Mouse (Mus musculus) intestine, postnatal 0 days (tissue): ENCODE results near the gene Cdc37. TPM values are rescaled to one million over a fixed set of nuclear protein-coding genes. Genes with fewer than 3 reads are reported as not detected.

Experiments
- ATAC-seq: fragments of 200-750 bp; cut with Nextera tagmentation; 2 replicates; pipeline ENCODE4 v1.8.0; 2017; ENCODE audit warnings: mild to moderate bottlenecking, moderate TSS enrichment, moderate library complexity
- H3K27ac ChIP-seq: fragments of 300-500 bp; sonication (generic); 2 replicates; pipeline ENCODE4 v1.5.1; 2014; ENCODE audit warnings: mild to moderate bottlenecking, low read depth, low read length, moderate library complexity
- H3K27me3 ChIP-seq: fragments of 300-500 bp; sonication (generic); replicated peaks from 2 replicates; pipeline ENCODE4 v1.6.1; 2014; ENCODE audit warnings: low read length, mixed read lengths; ENCODE audit not compliant: control insufficient read depth, insufficient read depth
- H3K36me3 ChIP-seq: fragments of 300-500 bp; sonication (generic); 2 replicates; pipeline ENCODE4 v1.6.1; 2014; ENCODE audit warnings: mild to moderate bottlenecking, moderate library complexity; ENCODE audit not compliant: control insufficient read depth, insufficient read depth
- H3K4me1 ChIP-seq: fragments of 300-500 bp; sonication (generic); replicated peaks from 2 replicates; pipeline ENCODE4 v1.6.1; 2014; ENCODE audit warnings: antibody characterized with exemption, low read length, mixed read lengths; ENCODE audit not compliant: control insufficient read depth, insufficient read depth
- H3K4me2 ChIP-seq: fragments of 300-500 bp; sonication (generic); replicated peaks from 2 replicates; pipeline ENCODE4 v1.6.1; 2014; ENCODE audit warnings: low read depth, mild to moderate bottlenecking, moderate library complexity
- H3K4me3 ChIP-seq: fragments of 300-500 bp; sonication (generic); 2 replicates; pipeline ENCODE4 v1.5.1; 2014; ENCODE audit warnings: low read depth, low read length
- H3K9ac ChIP-seq: fragments of 300-500 bp; sonication (generic); 2 replicates; pipeline ENCODE4 v1.6.1; 2014; ENCODE audit warnings: mild to moderate bottlenecking, low read depth, low read length
- H3K9me3 ChIP-seq: fragments of 300-500 bp; sonication (generic); 2 replicates; pipeline ENCODE4 v1.6.1; 2016; ENCODE audit warnings: mixed run types; ENCODE audit not compliant: control insufficient read depth
- CTCF ChIP-seq: sonication (generic); IDR thresholded peaks from 2 replicates; pipeline ENCODE4 v1.5.1; 2016; ENCODE audit warnings: low read depth, mild to moderate bottlenecking, control low read depth, antibody characterized with exemption, moderate library complexity
- WGBS: fragments of 180-500 bp; shearing (Covaris S2); extraction: QIAGEN DNeasy Blood & Tissue Kit; methylation state at CpG from one replicate; pipeline ENCODE4 v1.1.7; 2014; 5-methylcytosine and 5-hydroxymethylcytosine counted together
- polyA plus RNA-seq: library from polyadenylated mRNA; unstranded; fragments of >200 nt; fragmentation: Nextera tagmentation; extraction: Ambion mirVana; gene quantifications from 2 replicates; pipeline ENCODE4 v1.2.1, GENCODE M21; 2015

Gene Cdc37
- polyA plus RNA-seq, 1 experiment from 2014 or later, result 115 TPM

DNA sequence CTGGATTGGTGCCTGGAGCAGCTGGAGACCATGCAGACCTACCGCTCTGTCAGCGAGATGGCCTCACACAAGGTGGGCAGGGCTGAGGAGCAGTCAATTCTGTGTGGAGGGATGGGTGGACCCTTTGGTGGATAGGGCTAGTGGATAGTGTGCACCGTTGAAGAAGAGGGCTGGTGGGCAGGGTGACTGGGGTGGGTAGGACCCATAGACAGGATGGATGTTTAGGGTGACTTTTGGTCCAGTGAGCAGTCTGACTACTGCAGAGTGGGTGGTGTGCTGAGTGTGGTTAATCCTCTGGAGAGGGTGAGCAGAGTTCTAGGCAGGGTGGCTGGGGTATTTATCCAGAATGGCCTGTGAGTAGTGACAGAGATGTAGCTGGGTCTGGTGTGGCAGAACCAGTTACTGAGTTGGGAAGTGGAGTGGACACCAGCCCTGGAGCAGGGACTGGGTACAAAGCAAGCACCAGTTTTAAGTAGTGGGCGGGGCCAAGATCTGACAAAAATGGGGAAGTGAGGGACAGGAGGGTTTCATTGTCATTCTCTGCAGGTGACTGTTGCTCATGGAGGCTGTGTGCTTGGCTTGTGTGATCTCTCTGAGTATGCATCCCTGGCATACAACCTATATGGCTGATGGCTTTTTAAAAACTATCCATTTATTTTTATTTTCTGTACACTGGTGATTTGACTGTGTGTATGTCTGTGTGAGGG is 45.2 kb upstream of the Cdc37 start:
- H3K27ac ChIP-seq, result no peak overlapping the region
- ATAC-seq, result no peak
- H3K27me3 ChIP-seq, result no peaks in the 10 kb centered on the region
- no peak overlapping the region for H3K4me3 ChIP-seq
- H3K9ac ChIP-seq, result no peak overlapping the region
- no peak overlapping the region for H3K4me2 ChIP-seq
- TF ChIP-seq CTCF, result no peak
- H3K4me1 ChIP-seq, result no peaks in the 10 kb centered on the region
- H3K9me3 ChIP-seq, result no peaks in the 10 kb centered on the region
- peaks cover 3% of the 10 kb centered on the region; the same call in 1 of the 2 replicates for H3K36me3 ChIP-seq
- 92% methylated on average over 4 of the region's 4 CpGs for WGBS

DNA sequence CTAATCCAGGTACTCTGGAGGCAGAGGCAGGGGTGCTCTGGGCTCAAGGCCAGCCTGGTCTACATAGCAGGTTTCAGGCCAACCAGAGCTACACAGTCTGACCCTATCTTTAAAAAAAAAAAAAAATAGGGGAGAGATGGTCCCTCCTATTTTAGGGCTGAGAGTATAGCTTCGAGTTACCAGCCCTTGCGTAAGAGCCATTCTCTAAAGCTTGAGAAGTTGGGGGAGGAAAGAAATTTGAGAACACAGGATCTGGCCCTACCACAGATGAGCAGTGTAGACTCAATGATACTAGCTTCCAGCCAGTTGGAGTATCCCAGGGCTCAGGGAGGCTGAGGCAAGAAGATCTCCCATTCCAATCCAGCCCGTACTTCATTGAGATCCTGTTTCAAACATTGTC is 44.0 kb upstream of the Cdc37 start:
- Histone ChIP-seq H3K4me1 (no peaks in the 10 kb centered on the region), H3K4me2 (no peak overlapping the region), H3K36me3 (peaks cover 3% of the 10 kb centered on the region; the same call in 1 of the 2 replicates), H3K9me3 (no peaks in the 10 kb centered on the region), H3K27me3 (no peaks in the 10 kb centered on the region), H3K4me3 (no peak overlapping the region), H3K9ac (no peak overlapping the region), H3K27ac (no peak overlapping the region)
- TF ChIP-seq CTCF, result no peak
- no peak for ATAC-seq
- WGBS, result 81% methylated on average over 3 of the region's 3 CpGs

DNA sequence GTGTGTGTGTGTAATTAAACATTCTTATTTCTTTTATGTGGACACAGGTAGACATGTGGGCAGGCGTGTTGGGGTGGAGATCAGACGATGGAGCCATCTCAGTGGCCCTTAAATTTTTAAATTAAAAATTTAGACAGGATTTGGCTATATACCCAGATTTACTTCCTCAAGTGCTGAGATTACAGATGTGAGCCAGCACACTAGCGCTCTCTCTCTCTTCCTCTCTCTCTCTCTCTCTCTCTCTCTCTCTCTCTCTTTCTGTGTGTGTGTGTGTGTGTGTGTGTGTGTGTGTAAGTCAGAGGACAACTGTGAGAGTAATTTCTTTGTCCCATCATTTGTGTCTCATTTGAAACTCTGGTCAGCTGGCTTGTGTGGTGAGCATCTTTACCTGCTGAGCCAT is 40.9 kb upstream of the Cdc37 start:
- ATAC-seq, result no peak
- 85% methylated on average over 3 of the region's 3 CpGs for WGBS

DNA sequence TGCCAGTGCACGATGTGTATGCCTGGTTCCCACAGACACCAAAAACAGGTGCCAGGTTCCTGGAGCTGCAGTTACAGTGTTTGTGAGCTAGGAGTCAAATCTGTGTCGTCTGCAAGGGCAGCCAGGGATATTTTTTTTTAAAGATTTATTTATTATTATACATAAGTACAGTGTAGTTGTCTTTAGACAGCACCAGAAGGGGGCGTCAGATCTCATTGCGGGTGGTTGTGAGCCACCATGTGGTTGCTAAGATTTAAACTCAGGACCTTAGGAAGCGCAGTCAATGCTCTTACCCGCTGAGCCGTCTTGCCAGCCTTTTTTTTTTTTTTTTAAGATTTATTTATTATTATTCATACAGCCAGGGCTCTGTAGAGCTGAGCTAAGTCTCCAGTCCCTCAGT is 40.1 kb upstream of the Cdc37 start:
- TF ChIP-seq CTCF, result peak; percentile 54
- no peak overlapping the region for H3K27ac ChIP-seq
- no peaks in the 10 kb centered on the region for H3K4me1 ChIP-seq
- no peak overlapping the region for H3K4me3 ChIP-seq
- no peaks in the 10 kb centered on the region for H3K9me3 ChIP-seq
- H3K9ac ChIP-seq, result no peak overlapping the region
- ATAC-seq, result no peak
- no peak overlapping the region for H3K4me2 ChIP-seq
- peaks cover 3% of the 10 kb centered on the region; the same call in 1 of the 2 replicates for H3K36me3 ChIP-seq
- 49% methylated on average over 7 of the region's 7 CpGs for WGBS
- H3K27me3 ChIP-seq, result no peaks in the 10 kb centered on the region

More for the DNA sequence above, 40.9 kb upstream of the Cdc37 start:
- no peak overlapping the region for H3K4me2 ChIP-seq
- no peaks in the 10 kb centered on the region for H3K27me3 ChIP-seq
- peaks cover 3% of the 10 kb centered on the region; the same call in 1 of the 2 replicates for H3K36me3 ChIP-seq
- no peaks in the 10 kb centered on the region for H3K4me1 ChIP-seq
- H3K9ac ChIP-seq, result no peak overlapping the region
- H3K4me3 ChIP-seq, result no peak overlapping the region
- TF ChIP-seq CTCF, result no peak
- no peaks in the 10 kb centered on the region for H3K9me3 ChIP-seq
- no peak overlapping the region for H3K27ac ChIP-seq

DNA sequence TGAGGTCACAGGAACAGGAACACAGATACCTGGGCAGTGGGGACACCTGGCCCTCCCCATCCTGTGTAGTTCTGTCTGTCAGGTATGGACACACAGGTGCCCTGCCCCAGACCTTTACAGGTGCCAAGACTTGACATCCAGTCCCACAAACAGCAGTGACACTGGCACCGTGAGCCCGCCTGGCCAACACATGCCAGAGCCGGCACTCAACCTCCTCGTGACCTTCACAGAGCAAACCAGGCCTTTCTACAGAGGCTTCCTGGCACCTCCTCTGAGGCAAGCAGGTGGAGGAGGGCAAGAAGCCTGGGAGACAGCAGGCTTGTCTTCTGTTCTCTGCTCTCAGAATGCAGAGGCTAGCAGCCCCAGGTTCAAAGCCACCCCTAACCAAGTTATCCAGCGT is 35.7 kb upstream of the Cdc37 start:
- ATAC-seq, result no peak
- H3K9me3 ChIP-seq, result no peaks in the 10 kb centered on the region
- no peak overlapping the region for H3K4me2 ChIP-seq
- H3K36me3 ChIP-seq, result no peaks in the 10 kb centered on the region; the same call in 1 of the 2 replicates
- H3K9ac ChIP-seq, result no peak overlapping the region
- H3K27me3 ChIP-seq, result no peaks in the 10 kb centered on the region
- 91% methylated on average over 5 of the region's 5 CpGs for WGBS
- no peak overlapping the region for H3K27ac ChIP-seq
- peaks cover 2% of the 10 kb centered on the region; the same call in 1 of the 2 replicates for H3K4me1 ChIP-seq
- no peak overlapping the region for H3K4me3 ChIP-seq
- TF ChIP-seq CTCF, result no peak

DNA sequence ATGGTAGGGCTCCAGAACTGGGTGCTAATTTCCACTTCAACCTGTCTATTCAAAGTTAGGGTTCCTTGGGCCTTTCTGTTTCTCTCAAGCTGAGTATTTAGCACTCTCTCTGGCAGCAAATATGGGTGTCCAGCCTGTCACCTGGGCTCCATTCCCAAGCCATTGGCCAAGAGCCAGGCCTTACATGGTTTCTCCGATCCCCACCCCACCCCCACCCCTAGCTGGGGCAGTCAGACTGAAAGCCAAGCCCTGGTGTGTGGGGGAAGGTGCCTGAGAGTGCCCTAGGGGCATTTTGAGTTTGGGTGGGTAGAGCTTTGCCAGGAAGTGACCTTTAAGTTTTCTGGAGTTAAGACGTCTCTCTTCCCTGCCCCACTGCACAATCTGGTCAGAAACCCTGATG is 35.0 kb upstream of the Cdc37 start:
- 38% methylated on average over 2 of the region's 2 CpGs for WGBS
- Histone ChIP-seq H3K9me3 (no peaks in the 10 kb centered on the region), H3K4me1 (peaks cover 2% of the 10 kb centered on the region; the same call in 1 of the 2 replicates), H3K36me3 (no peaks in the 10 kb centered on the region; the same call in 1 of the 2 replicates), H3K27me3 (no peaks in the 10 kb centered on the region), H3K9ac (no peak overlapping the region), H3K4me2 (no peak overlapping the region), H3K27ac (no peak overlapping the region), H3K4me3 (no peak overlapping the region)
- ATAC-seq, result no peak
- no peak for TF ChIP-seq CTCF
